Mouse (Mus musculus) heart, adult 2 months (tissue): ENCODE measurements around the gene Rarb.

Experiments
- EP300 ChIP-seq: fragments of 200-500 bp; IDR thresholded peaks from 2 replicates; pipeline ENCODE4 v1.6.1; 2011; ENCODE audit warnings: low read depth, low read length, control low read depth; ENCODE audit not compliant: insufficient read depth
- POLR2A ChIP-seq: fragments of 200-500 bp; IDR thresholded peaks from 2 replicates; pipeline ENCODE4 v1.6.1; 2011; ENCODE audit warnings: mild to moderate bottlenecking, low read depth, low read length, control low read depth; ENCODE audit not compliant: insufficient read depth

GRCm38 (mm10) chr14:16740982-16741739, 77.8 kb downstream of the Rarb start:
- TF ChIP-seq EP300 (no peak), POLR2A (no peak)
